Mouse (Mus musculus): Measurements from ENCODE around the gene Scube1.

DNA sequence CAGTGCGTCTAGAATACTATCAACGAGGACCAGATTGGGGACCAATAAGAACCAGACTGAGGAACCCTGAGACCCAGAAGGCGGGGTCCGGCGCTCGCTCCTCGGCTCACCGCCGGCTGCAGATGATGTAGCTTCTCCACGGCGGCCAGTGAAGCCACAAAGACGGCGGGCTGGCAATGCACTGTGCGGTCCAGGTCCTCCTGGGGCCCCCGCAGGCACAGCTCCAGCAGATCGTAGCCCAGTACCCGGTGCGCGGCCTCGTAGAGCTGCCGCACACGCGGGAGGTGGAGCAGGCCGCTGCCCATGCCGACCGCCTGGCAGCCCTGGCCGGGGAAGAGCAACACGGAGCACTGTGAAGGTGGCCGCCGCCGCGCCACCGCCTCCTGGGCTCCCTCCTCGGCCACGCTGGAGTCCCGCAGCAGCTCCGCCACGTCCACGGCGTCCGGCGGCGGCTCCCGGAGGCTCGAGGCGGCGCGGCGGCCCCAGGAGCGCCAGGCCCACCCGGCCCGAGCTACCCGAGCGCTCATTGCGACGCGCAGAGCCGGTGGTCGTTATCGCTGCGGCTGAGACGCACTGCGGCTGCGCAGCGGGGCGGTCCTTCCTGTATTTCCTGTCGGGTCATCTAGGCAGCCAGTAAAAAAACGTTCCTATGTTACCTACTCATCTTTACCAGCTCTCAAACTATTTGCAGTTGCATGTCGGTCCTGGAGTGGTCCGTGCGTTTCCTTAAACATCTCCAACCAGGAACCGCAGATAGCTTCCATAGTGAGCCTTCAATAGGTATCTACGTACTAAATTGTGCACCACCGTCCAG, 169.5 kb downstream of the Scube1 start:
- TF ChIP-seq CTCF (conservative IDR thresholded peaks at IDR 0.05; ENCODE audit: insufficient read depth, insufficient read length, low read depth, low read length) (no peak), POLR2A (IDR thresholded peaks at IDR 0.05; ENCODE audit: low read depth, low read length) (peak; percentile 85)

All from kidney, adult 2 months (tissue).